Mouse (Mus musculus) kidney, adult 2 months (tissue): ENCODE measurements around the gene Ddx59. TPM values are rescaled to one million over a fixed set of nuclear protein-coding genes. Genes with fewer than 3 reads are reported as not detected.
A peak's percentile ranks its signal among the peaks of the same experiment; 100 is the strongest.

Experiments used
- DNase-seq: peaks from one replicate; pipeline ENCODE4 v3.0.0; 2021
- H3K27ac ChIP-seq: fragments of 200-500 bp; 2 replicates; pipeline ENCODE4 v1.5.1; 2012; ENCODE audit warnings: low read depth, low read length, control low read depth, inconsistent platforms; ENCODE audit not compliant: insufficient read depth
- H3K27me3 ChIP-seq: fragments of 200-500 bp; replicated peaks from 2 replicates; pipeline ENCODE4 v1.6.1; 2012; ENCODE audit warnings: mild to moderate bottlenecking, moderate library complexity, low read length, inconsistent platforms; ENCODE audit not compliant: control insufficient read depth, insufficient read depth
- H3K36me3 ChIP-seq: fragments of 200-500 bp; 2 replicates; pipeline ENCODE4 v1.6.1; 2012; ENCODE audit warnings: mild to moderate bottlenecking, moderate library complexity, low read length, inconsistent platforms; ENCODE audit not compliant: control insufficient read depth, insufficient read depth
- H3K4me1 ChIP-seq: fragments of 200-500 bp; 2 replicates; pipeline ENCODE4 v1.6.1; 2011; ENCODE audit warnings: low read length; ENCODE audit not compliant: control insufficient read depth, insufficient read depth
- H3K4me3 ChIP-seq: fragments of 200-500 bp; 2 replicates; pipeline ENCODE4 v1.5.1; 2011; ENCODE audit warnings: mild to moderate bottlenecking, low read depth, low read length, control low read depth; ENCODE audit not compliant: insufficient read depth
- CTCF ChIP-seq: fragments of 200-500 bp; conservative IDR thresholded peaks from 2 replicates; pipeline ENCODE4 v1.5.1; 2011; ENCODE audit warnings: low read depth, mild to moderate bottlenecking, control low read depth, low read length, moderate library complexity, mixed read lengths; ENCODE audit not compliant: insufficient read depth, insufficient read length
- POLR2A ChIP-seq: fragments of 200-500 bp; IDR thresholded peaks from one replicate; pipeline ENCODE4 v1.6.1; 2011; ENCODE audit warnings: low read depth, low read length, control low read depth
- WGBS: fragments of 180-500 bp; shearing (Covaris S2); methylation state at CpG from one replicate; pipeline ENCODE4 v1.1.7; 2018; 5-methylcytosine and 5-hydroxymethylcytosine counted together
- polyA plus RNA-seq: library from polyadenylated mRNA; depleted of rRNA; stranded (reverse); fragments of >200 nt; gene quantifications from 2 replicates; pipeline ENCODE4 v1.2.3, GENCODE M21; 2012

Ddx59 gene
- polyA plus RNA-seq, 1 experiment: 4.9 TPM

GRCm38 (mm10) chr1:136386914-136387313 is 28.2 kb upstream of the Ddx59 start:
- Histone ChIP-seq H3K27ac (no peak overlapping the region), H3K36me3 (no peaks in the 10 kb centered on the region), H3K27me3 (no peaks in the 10 kb centered on the region), H3K4me1 (no peaks in the 10 kb centered on the region), H3K4me3 (no peak overlapping the region)
- DNase-seq: no peak
- WGBS: 31% methylated on average over 5 of the region's 6 CpGs
- no peak for TF ChIP-seq CTCF
- TF ChIP-seq POLR2A: no peak

GRCm38 (mm10) chr1:136394506-136394905 is 20.6 kb upstream of the Ddx59 start:
- peak; percentile 28 for DNase-seq
- H3K27me3 ChIP-seq: no peaks in the 10 kb centered on the region
- no peaks in the 10 kb centered on the region for H3K4me1 ChIP-seq
- no peak overlapping the region for H3K27ac ChIP-seq
- no peaks in the 10 kb centered on the region for H3K36me3 ChIP-seq
- no peak for TF ChIP-seq CTCF
- TF ChIP-seq POLR2A: no peak
- no peak overlapping the region for H3K4me3 ChIP-seq
- WGBS: 31% methylated on average over 10 of the region's 10 CpGs

GRCm38 (mm10) chr1:136395073-136395472 is 20.0 kb upstream of the Ddx59 start:
- Histone ChIP-seq H3K27ac (no peak overlapping the region), H3K4me3 (no peak overlapping the region), H3K27me3 (no peaks in the 10 kb centered on the region), H3K36me3 (no peaks in the 10 kb centered on the region), H3K4me1 (no peaks in the 10 kb centered on the region)
- 58% methylated on average over 5 of the region's 5 CpGs for WGBS
- no peak for TF ChIP-seq POLR2A
- TF ChIP-seq CTCF: no peak
- no peak for DNase-seq

- Histone ChIP-seq H3K27me3 (no peaks in the 10 kb centered on the region), H3K4me3 (no peak overlapping the region), H3K4me1 (no peaks in the 10 kb centered on the region), H3K27ac (no peak overlapping the region), H3K36me3 (no peaks in the 10 kb centered on the region)
- no peak for DNase-seq
- no peak for TF ChIP-seq CTCF
- 74% methylated on average over 8 of the region's 8 CpGs for WGBS
Measured at GRCm38 (mm10) chr1:136401281-136401680, 13.8 kb upstream of the Ddx59 start.

- TF ChIP-seq CTCF (no peak), POLR2A (no peak)
- 87% methylated on average over 2 of the region's 2 CpGs for WGBS
Measured at GRCm38 (mm10) chr1:136409631-136410030, 5.4 kb upstream of the Ddx59 start.

GRCm38 (mm10) chr1:136415756-136416126 is 670 bp downstream of the Ddx59 start:
- H3K4me1 ChIP-seq: no peaks in the 10 kb centered on the region
- no peaks in the 10 kb centered on the region for H3K27me3 ChIP-seq
- TF ChIP-seq POLR2A (no peak), CTCF (no peak)
- H3K36me3 ChIP-seq: no peaks in the 10 kb centered on the region; the same call in 1 of the 2 replicates
- no peak for DNase-seq
- peak overlapping the region; percentile 74 for H3K4me3 ChIP-seq
- 47% methylated on average over 2 of the region's 2 CpGs for WGBS
- H3K27ac ChIP-seq: no peak overlapping the region

More at GRCm38 (mm10) chr1:136409631-136410030, 5.4 kb upstream of the Ddx59 start:
- no peaks in the 10 kb centered on the region for H3K27me3 ChIP-seq
- H3K4me3 ChIP-seq: no peak overlapping the region
- H3K4me1 ChIP-seq: no peaks in the 10 kb centered on the region
- no peaks in the 10 kb centered on the region for H3K36me3 ChIP-seq
- DNase-seq: no peak
- no peak overlapping the region for H3K27ac ChIP-seq

GRCm38 (mm10) chr1:136418393-136418792 is 3.3 kb downstream of the Ddx59 start:
- Histone ChIP-seq H3K27me3 (no peaks in the 10 kb centered on the region), H3K27ac (no peak overlapping the region), H3K36me3 (peaks cover 1% of the 10 kb centered on the region; the same call in 1 of the 2 replicates), H3K4me1 (no peaks in the 10 kb centered on the region), H3K4me3 (no peak overlapping the region)
- DNase-seq: no peak
- WGBS: 97% methylated on average over 6 of the region's 6 CpGs
- TF ChIP-seq CTCF (no peak), POLR2A (no peak)
